Mouse (Mus musculus) retina, postnatal 7 days (tissue): Measurements from ENCODE around the gene Rpl7l1.
"Not testable (repeated sequence)": the region's sequence is repeated elsewhere in the genome, so short reads cannot be mapped to it uniquely, and the experiment has no call there.

Experiments
- DNase-seq: peaks from one replicate; pipeline ENCODE4 v3.0.0-alpha.2; 2012; ENCODE audit warnings: low read depth, low spot score

The Rpl7l1 gene

DNA sequence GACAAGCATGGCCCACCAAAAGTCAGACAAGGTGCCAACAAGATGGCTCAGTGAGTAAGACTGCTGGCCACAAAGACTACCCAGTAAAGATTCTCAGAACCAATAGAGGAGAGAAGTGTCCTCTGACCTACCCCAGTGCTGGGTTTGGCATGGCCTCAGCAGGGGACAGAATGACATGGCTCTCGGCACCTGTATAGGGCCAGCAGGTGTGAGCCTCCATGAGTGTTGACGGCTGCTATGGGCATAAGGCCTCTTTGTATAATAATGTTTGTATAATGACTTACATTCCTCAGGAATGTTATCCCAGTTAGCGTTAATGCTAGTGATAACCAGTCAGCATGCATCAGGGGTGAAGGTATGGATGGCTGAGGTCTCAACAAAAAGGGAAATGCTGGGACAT, 6.4 kb downstream of the Rpl7l1 start:
- DNase-seq: no peak

DNA sequence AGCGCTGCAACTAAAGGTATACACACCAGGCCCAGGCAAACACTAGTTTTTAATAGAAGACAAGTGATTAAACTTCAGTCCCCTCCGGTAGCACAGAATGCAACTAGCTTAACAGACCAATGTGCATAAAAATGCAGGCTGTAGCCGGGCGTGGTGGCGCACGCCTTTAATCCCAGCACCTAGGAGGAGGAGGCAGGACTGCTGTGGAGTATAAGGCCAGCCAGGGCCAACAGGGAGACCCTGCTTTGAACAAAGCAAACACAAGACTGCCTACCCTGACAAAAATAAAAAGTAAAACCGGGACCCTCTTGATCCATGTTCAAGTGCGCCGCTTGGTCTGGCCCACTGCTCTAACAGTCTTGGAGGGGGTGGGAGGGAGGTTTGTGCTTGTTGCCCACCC, 7.4 kb downstream of the Rpl7l1 start:
- DNase-seq: no peak

- no peak for DNase-seq
Measured at GRCm38 (mm10) chr17:46774131-46774472, 8.4 kb downstream of the Rpl7l1 start.

DNA sequence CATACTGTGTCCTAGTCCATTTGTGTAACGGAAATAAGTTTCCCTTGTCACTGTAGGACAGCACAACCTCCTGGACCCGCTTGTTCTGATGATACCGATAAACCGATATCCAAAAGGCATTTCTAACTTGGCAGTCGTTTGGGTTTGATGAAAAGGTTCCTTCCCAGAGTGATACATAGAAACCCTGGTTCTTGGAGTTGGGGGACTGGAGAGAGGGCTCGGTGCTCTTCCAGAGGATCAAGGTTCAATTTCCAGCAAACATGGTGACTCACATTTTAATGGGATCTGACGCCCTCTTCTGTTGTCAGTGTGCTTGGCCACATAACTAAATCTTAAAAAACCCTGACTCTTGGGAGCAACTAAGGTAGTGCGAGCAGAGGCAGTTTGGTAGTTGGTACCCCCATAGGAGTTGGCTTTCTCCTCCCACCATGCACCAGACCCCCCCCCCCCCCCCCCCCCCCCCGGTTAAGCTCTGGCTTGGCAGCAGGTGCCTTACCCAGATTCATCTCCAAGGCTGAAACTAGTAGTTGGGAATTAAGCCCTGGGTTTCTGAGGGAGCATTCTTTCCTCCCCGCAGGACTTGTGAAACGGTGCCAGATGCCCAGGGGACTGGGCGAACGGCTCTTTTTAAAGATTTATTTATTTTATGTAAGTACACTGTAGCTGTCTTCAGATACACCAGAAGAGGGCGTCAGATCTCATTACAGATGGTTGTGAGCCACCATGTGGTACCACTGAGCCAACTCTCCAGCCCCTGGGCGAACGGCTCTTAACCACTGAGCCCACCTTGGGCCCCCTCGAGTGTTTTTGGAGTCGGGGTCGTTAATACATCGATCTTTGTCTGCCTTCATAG, 9.0 kb downstream of the Rpl7l1 start:
- no peak for DNase-seq

- DNase-seq: peak; percentile 79
Measured at GRCm38 (mm10) chr17:46772404-46773277, 9.8 kb downstream of the Rpl7l1 start, which contains the start of gene 2310039H08Rik. TSS of gene 2310039H08Rik (plus strand) at chr17:46772635.

GRCm38 (mm10) chr17:46772038-46772403, 10.5 kb downstream of the Rpl7l1 start:
- DNase-seq: no peak

DNA sequence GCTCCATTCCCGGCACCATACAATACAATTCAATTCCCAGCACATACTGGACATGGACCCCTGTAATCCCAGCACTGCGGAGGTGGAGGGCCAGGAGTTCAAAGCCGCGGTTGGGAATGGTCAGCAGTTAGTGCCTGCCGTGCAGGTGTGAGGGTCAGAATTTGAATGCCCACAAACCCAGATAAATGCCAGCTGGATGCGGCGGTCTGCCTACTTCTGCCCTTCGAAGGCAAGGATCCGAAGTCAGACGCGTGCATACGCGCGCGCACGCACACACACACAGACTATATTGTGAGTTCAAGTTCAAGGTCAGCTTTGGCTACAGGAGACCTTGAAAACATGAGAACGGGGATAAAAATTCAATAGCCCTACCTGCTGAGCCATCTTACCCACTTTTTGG, 10.9 kb downstream of the Rpl7l1 start:
- no peak for DNase-seq

GRCm38 (mm10) chr17:46771025-46771424, 11.4 kb downstream of the Rpl7l1 start:
- DNase-seq: no peak

DNA sequence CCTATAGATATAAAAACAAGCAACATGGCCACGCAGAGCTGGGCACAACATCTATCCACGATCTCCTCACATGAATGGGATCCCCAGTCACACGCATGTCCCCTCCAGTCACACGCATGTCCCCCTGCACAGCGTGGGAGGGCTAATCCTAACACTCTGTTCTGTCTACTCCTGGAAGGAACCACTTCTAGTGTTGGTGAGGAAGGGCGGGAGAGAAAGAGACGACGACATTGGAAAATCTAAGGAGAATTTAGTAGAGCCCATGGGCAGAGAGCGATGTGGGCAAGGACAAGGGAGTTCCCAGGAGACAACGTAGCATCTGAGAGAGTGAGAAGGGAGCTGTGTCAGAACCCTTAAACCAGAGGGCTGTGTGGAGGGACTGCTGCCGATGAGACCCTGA, 11.9 kb downstream of the Rpl7l1 start:
- DNase-seq: no peak

- DNase-seq: no peak
Measured at GRCm38 (mm10) chr17:46767868-46768267, 14.6 kb downstream of the Rpl7l1 start.

DNA sequence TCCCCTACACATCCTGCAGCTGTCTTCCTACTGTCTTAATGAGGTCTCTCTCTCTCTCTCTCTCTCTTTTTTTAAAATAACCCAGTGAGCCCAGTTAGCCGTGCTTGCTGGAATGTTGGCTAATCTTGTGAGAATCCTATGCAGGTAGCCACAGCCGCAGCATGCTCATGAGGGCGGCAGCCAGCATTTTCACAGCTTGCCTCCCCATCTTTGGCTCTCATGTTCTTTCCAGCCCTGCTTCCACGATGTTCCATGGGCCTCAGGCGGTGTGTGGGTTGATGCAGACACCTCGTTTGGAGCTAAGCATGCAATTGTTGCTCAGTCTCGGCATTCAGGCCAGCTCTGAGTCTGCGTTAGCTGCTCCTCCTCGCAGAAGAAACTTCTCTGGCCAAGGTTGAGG, 17.6 kb downstream of the Rpl7l1 start:
- not testable (repeated sequence) for DNase-seq

DNA sequence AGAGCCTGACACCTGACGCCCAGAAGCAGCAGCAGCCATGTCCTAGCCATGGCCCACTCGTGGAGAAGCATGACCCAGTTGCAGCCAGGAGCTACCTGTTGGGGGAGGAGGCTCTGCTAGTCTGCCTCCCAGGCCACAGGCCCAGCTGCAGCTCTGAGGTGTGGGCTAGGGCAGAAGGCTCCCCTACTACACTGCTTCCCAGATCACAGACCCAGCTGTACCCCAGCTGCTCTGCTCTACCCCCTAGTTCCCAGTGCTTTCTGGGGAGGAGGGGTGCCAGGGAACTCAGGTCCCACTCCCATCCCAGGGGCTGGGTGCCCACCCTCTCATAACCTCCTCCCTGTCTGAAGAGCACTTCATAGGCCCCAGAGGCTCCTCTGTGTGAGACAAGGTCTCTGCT, 18.9 kb downstream of the Rpl7l1 start, which contains the start of gene Ptcra:
Ptcra (minus strand) TSS at position 169 of the 400 bp plus-strand sequence.
- no peak for DNase-seq

DNA sequence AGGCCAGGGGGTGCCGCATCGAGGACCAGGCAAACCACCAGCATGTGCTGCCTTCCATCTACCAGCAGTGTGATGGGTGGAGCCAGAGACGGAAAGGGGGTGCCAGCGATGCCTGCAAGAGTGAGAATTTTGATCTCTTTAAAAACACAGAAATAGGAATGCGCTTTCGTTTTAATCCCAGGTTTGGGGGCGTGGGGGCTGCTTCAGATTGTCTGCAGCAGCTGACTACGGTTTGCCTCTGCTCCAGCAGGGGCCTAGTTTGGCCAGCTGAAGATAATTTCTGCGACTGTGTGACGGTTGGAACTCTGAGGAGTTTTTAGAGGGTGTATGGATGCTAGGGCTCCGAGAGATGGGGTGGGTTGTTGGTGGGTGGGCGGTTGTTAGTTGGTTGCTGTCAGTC, 23.7 kb downstream of the Rpl7l1 start:
- no peak for DNase-seq

- DNase-seq: peak; percentile 95
Measured at GRCm38 (mm10) chr17:46751794-46752556, 30.5 kb downstream of the Rpl7l1 start, which contains the start of gene Cnpy3. TSS of gene Cnpy3 (minus strand) at chr17:46752214.

GRCm38 (mm10) chr17:46751056-46751793, 31.2 kb downstream of the Rpl7l1 start:
- no peak for DNase-seq

DNA sequence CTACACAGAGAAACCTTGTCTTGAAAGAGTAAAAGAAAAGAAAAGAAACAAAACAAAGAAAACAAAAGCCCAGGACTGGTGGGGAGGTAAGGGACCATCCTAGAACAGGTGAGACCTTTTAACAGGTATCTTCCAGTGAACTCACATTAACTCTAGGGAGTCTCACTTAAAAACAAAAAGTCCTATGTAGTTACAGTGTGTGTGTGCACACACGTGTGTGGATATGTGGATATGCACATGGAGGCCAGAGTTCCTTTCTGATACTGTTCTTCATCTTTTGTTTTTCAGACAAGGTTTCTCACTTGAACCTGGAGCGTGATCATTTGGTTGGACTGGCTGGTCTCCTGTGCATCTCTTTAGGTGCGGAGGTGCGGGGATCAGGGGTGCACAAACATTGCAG, 31.9 kb downstream of the Rpl7l1 start:
- no peak for DNase-seq

- no peak for DNase-seq
Measured at GRCm38 (mm10) chr17:46749282-46749681, 33.2 kb downstream of the Rpl7l1 start.

GRCm38 (mm10) chr17:46747806-46748205, 34.7 kb downstream of the Rpl7l1 start:
- DNase-seq: no peak

- DNase-seq: no peak
Measured at GRCm38 (mm10) chr17:46747234-46747633, 35.2 kb downstream of the Rpl7l1 start.

GRCm38 (mm10) chr17:46745506-46745905, 37.0 kb downstream of the Rpl7l1 start:
- no peak for DNase-seq

DNA sequence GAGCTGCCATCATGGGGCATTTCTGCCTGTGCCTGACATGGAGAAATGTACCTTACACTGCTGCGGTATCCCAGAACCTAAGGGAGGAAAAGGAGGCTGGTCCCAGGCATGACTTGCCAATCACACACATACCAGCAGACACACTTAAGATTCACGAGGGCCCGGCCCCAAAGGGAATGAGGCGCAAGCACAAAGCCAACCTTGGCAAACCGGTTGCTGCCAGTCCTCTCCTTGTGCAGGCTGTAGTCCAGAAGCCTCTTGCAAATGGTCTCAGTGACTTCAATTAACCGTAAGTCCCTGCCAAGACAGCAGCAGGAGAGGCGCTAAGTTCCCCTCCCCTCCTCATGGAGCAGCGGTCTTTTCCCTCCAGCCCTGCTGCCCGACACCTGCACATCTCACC, 39.5 kb downstream of the Rpl7l1 start:
- DNase-seq: no peak
